Mouse (Mus musculus): Measurements from ENCODE around the gene Smim13.

DNA sequence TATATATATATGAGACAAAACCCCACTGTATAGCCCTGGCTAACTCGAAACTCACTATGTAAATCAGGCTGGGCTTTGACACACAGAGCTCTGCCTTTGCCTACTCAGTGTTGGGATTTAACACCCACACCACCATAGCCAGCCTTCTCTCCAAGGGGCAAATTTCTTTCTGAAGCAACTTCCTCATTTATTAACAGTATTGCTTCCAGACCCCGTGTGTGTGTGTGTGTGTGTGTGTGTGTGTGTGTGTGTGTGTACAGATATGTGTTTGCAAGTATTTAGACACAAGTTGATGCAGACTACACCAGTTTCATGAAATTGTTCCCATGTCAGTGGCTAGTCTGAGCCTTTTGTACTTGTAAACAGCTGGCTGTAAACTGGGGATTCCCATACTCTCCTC, 8.1 kb upstream of the Smim13 start:
- TF ChIP-seq CTCF (IDR thresholded peaks at IDR 0.05) = no peak
- TF ChIP-seq EP300 (IDR thresholded peaks at IDR 0.05; ENCODE audit: insufficient read depth, low read depth, low read length) = no peak
- TF ChIP-seq POLR2A (IDR thresholded peaks at IDR 0.05; ENCODE audit: insufficient read depth, low read depth, low read length) = no peak

All from heart, adult 2 months (tissue).